Mouse (Mus musculus): Measurements from ENCODE around the gene Klhl25. TPM values are rescaled to one million over a fixed set of nuclear protein-coding genes. Genes with fewer than 3 reads are reported as not detected.
"Not testable (repeated sequence)": the region's sequence is repeated elsewhere in the genome, so short reads cannot be mapped to it uniquely, and the experiment has no call there.

Klhl25 gene
- total and polyA plus RNA-seq, 2 experiments = 12.0 to 20.0 TPM

DNA sequence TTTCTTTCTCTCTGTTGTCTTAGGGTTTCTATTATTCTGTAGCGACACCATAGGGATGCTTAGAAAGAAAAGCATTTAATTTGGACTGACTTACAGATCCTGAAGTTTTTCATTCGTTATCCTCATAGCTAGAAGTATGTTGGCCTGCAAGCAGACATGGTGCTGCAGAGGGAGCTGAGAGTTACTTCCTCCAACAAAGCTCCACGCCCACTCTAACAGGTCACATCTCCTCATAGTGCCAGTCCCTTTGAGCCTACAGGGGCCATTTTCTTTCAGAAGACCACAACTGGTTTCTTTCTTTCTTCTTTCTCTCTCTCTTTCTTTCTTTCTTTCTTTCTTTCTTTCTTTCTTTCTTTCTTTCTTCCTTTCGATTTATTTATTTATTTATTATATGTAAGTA is 8.0 kb upstream of the Klhl25 start:
- H3K27me3 ChIP-seq (ENCODE audit: control insufficient read depth, insufficient read depth, low read length) = no peaks in the 10 kb centered on the region
- H3K36me3 ChIP-seq (ENCODE audit: control insufficient read depth, insufficient read depth, low read length) = no peaks in the 10 kb centered on the region
- no peak overlapping the region for H3K4me3 ChIP-seq (ENCODE audit: insufficient read depth, low read depth, low read length)
- no peak overlapping the region for H3K27ac ChIP-seq (replicated peaks; ENCODE audit: insufficient read depth, low read depth, low read length)
- no peak for DNase-seq (ENCODE audit: extremely low read depth, low read depth, low spot score)
- TF ChIP-seq CTCF (IDR thresholded peaks at IDR 0.05; ENCODE audit: low read depth, low read length) (no peak), POLR2A (IDR thresholded peaks at IDR 0.05; ENCODE audit: extremely low read depth, insufficient read depth, low read length) (no peak)
- no peaks in the 10 kb centered on the region for H3K4me1 ChIP-seq (ENCODE audit: control insufficient read depth, insufficient read depth, low read length)
- H3K9ac ChIP-seq (ENCODE audit: low read depth, low read length) = no peak overlapping the region
- no peaks in the 10 kb centered on the region for H3K79me2 ChIP-seq (ENCODE audit: control insufficient read depth, insufficient read depth, low read length)
- 84% methylated on average over 4 of the region's 4 CpGs for WGBS

DNA sequence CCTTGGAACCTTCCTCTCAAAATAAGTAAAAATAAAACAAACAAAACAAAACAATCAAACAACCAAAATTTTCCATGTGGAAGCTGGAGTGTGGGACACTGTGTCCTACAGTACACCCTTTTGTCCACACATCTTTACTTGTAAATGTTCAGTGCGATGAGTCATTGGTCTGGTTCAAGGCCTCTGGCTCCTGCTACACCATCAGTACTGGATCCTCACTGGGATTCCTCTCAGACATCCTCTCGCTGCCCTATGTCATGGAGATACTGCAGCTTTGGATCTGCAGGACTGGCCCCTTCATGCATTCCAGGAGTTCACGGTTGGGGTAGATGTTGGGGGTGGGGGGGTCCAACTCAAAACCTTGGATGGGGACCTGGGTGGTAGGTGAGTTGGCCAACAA is 5.8 kb upstream of the Klhl25 start:
- TF ChIP-seq CTCF (IDR thresholded peaks at IDR 0.05; ENCODE audit: low read depth, low read length) (no peak), POLR2A (IDR thresholded peaks at IDR 0.05; ENCODE audit: extremely low read depth, insufficient read depth, low read length) (no peak)
- DNase-seq (ENCODE audit: extremely low read depth, low read depth, low spot score) = no peak
- H3K36me3 ChIP-seq (ENCODE audit: control insufficient read depth, insufficient read depth, low read length) = no peaks in the 10 kb centered on the region
- no peaks in the 10 kb centered on the region for H3K79me2 ChIP-seq (ENCODE audit: control insufficient read depth, insufficient read depth, low read length)
- no peaks in the 10 kb centered on the region for H3K4me1 ChIP-seq (ENCODE audit: control insufficient read depth, insufficient read depth, low read length)
- 82% methylated on average over 3 of the region's 3 CpGs for WGBS
- H3K9ac ChIP-seq (ENCODE audit: low read depth, low read length) = no peak overlapping the region
- no peak overlapping the region for H3K27ac ChIP-seq (replicated peaks; ENCODE audit: insufficient read depth, low read depth, low read length)
- H3K27me3 ChIP-seq (ENCODE audit: control insufficient read depth, insufficient read depth, low read length) = no peaks in the 10 kb centered on the region
- no peak overlapping the region for H3K4me3 ChIP-seq (ENCODE audit: insufficient read depth, low read depth, low read length)

DNA sequence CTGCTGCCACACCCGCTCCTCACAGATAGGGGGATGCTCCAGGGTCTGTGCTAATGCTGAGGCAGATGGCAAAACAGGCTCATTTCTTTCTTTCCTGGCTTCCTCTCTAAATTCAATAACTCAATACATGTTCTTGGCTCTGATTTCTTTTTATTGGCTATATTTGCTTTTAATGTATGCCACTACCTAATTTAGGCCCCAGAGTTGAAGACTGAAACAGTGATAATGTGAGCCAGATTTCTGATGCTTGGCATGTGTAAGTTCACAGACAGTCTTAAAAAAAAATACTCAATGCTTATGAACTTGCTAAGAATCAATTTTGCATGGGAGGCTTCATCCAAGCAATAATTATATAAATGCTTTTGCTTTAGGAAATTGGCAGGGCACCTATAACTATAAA is 2.2 kb upstream of the Klhl25 start:
- no peak for DNase-seq (ENCODE audit: extremely low read depth, low read depth, low spot score)
- H3K27me3 ChIP-seq (ENCODE audit: control insufficient read depth, insufficient read depth, low read length) = no peaks in the 10 kb centered on the region
- no peak overlapping the region for H3K9ac ChIP-seq (ENCODE audit: low read depth, low read length)
- H3K27ac ChIP-seq (replicated peaks; ENCODE audit: insufficient read depth, low read depth, low read length) = no peak overlapping the region
- H3K36me3 ChIP-seq (ENCODE audit: control insufficient read depth, insufficient read depth, low read length) = no peaks in the 10 kb centered on the region
- 100% methylated on average over 1 of the region's 1 CpGs for WGBS
- TF ChIP-seq CTCF (IDR thresholded peaks at IDR 0.05; ENCODE audit: low read depth, low read length) (no peak), POLR2A (IDR thresholded peaks at IDR 0.05; ENCODE audit: extremely low read depth, insufficient read depth, low read length) (no peak)
- peaks cover 7% of the 10 kb centered on the region for H3K4me1 ChIP-seq (ENCODE audit: control insufficient read depth, insufficient read depth, low read length)
- H3K4me3 ChIP-seq (ENCODE audit: insufficient read depth, low read depth, low read length) = no peak overlapping the region
- H3K79me2 ChIP-seq (ENCODE audit: control insufficient read depth, insufficient read depth, low read length) = no peaks in the 10 kb centered on the region

- Histone ChIP-seq H3K4me1 (ENCODE audit: control insufficient read depth, insufficient read depth, low read length) (peaks cover 11% of the 10 kb centered on the region), H3K36me3 (ENCODE audit: control insufficient read depth, insufficient read depth, low read length) (no peaks in the 10 kb centered on the region), H3K27ac (replicated peaks; ENCODE audit: insufficient read depth, low read depth, low read length) (no peak overlapping the region), H3K4me3 (ENCODE audit: insufficient read depth, low read depth, low read length) (no peak overlapping the region), H3K27me3 (ENCODE audit: control insufficient read depth, insufficient read depth, low read length) (no peaks in the 10 kb centered on the region), H3K9ac (ENCODE audit: low read depth, low read length) (no peak overlapping the region), H3K79me2 (ENCODE audit: control insufficient read depth, insufficient read depth, low read length) (no peaks in the 10 kb centered on the region)
- peak; percentile 69 for DNase-seq (ENCODE audit: extremely low read depth, low read depth, low spot score)
- TF ChIP-seq POLR2A (IDR thresholded peaks at IDR 0.05; ENCODE audit: extremely low read depth, insufficient read depth, low read length) (no peak), CTCF (IDR thresholded peaks at IDR 0.05; ENCODE audit: low read depth, low read length) (peak; percentile 35; the same call in 1 of the 2 replicates)
- WGBS = 50% methylated on average over 7 of the region's 7 CpGs
Measured at GRCm38 (mm10) chr7:75846942-75847341, 1.2 kb upstream of the Klhl25 start.

DNA sequence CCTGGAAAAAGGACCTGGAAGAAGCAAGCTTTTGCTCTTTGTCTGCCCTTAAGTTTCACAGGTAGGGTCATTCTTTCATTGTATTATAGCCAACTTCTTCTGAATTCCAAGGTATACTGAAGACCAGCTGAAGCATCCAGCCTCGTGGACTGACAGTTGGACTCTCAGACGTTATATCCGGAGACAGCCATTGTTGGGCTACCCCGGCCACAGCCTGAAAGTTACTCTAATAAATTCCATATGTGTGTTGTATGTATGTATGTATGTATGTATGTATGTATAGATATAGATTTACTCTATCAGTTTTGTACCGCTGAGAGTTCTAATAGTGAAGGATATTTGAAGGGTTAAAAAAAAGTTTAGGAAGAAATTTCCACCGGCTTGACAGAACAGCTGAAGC is 621 bp upstream of the Klhl25 start:
- no peak overlapping the region for H3K4me3 ChIP-seq (ENCODE audit: insufficient read depth, low read depth, low read length)
- no peak for DNase-seq (ENCODE audit: extremely low read depth, low read depth, low spot score)
- H3K36me3 ChIP-seq (ENCODE audit: control insufficient read depth, insufficient read depth, low read length) = no peaks in the 10 kb centered on the region
- peaks cover 16% of the 10 kb centered on the region for H3K4me1 ChIP-seq (ENCODE audit: control insufficient read depth, insufficient read depth, low read length)
- H3K27ac ChIP-seq (replicated peaks; ENCODE audit: insufficient read depth, low read depth, low read length) = no peak overlapping the region
- TF ChIP-seq CTCF (IDR thresholded peaks at IDR 0.05; ENCODE audit: low read depth, low read length) = no peak
- WGBS = 15% methylated on average over 6 of the region's 6 CpGs
- H3K9ac ChIP-seq (ENCODE audit: low read depth, low read length) = no peak overlapping the region
- no peaks in the 10 kb centered on the region for H3K79me2 ChIP-seq (ENCODE audit: control insufficient read depth, insufficient read depth, low read length)
- no peaks in the 10 kb centered on the region for H3K27me3 ChIP-seq (ENCODE audit: control insufficient read depth, insufficient read depth, low read length)

DNA sequence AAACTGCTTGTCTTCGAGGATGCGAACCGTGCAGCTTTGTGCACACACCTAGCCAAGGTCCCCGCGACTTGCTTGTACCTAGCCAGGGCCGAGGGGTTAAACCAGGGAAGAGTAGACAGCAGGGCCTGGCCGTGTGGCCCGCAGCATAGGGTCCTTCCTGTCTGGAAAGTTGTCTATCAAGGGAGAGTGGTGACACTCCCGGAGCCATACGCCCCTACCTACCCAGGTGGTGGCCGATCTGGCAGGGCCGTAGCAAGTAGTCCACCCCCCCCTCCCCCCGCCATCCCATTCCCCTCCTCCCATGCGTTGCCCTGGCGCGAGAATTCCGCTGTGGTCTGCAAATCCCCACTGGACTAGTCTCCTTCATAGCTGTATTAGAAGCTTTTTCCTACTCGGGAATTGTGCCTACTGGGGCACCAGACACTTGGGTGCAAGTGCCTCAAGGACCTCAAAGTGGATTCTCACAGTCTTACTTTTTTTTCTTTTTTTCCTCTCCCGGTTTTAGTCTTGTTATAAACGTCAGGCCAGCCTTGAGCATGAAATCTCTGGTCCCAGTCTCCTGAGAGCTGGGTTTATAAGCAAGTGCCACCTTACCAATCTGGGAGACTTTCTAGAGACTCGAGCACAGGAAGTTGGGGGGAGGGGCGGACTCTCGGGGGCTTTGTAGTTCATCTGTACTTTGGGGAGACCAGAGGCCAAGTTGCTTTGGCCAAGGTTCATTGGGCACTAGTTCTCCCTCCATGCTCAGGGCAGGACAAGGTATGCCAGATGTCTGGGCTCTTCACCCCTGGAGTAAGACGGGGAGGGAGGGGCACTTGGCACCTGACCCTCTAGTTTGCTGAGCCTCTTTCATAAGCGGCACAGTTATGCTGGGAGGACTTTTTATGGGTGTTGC is 913 bp downstream of the Klhl25 start:
- under 1% methylated on average over 25 of the region's 25 CpGs for WGBS
- Histone ChIP-seq H3K4me1 (ENCODE audit: control insufficient read depth, insufficient read depth, low read length) (peaks cover 28% of the 10 kb centered on the region), H3K4me3 (ENCODE audit: insufficient read depth, low read depth, low read length) (peak overlapping the region; percentile 80), H3K36me3 (ENCODE audit: control insufficient read depth, insufficient read depth, low read length) (no peaks in the 10 kb centered on the region), H3K27ac (replicated peaks; ENCODE audit: insufficient read depth, low read depth, low read length) (peak overlapping the region; percentile 76), H3K79me2 (ENCODE audit: control insufficient read depth, insufficient read depth, low read length) (no peaks in the 10 kb centered on the region), H3K9ac (ENCODE audit: low read depth, low read length) (peak overlapping the region; percentile 88), H3K27me3 (ENCODE audit: control insufficient read depth, insufficient read depth, low read length) (no peaks in the 10 kb centered on the region)
- TF ChIP-seq POLR2A (IDR thresholded peaks at IDR 0.05; ENCODE audit: extremely low read depth, insufficient read depth, low read length) = no peak
- no peak for TF ChIP-seq CTCF (IDR thresholded peaks at IDR 0.05; ENCODE audit: low read depth, low read length)
- peak; percentile 89 for DNase-seq (ENCODE audit: extremely low read depth, low read depth, low spot score)

- 72% methylated on average over 1 of the region's 3 CpGs for WGBS
- not testable (repeated sequence) for H3K36me3 ChIP-seq (ENCODE audit: control insufficient read depth, insufficient read depth, low read length); H3K9ac ChIP-seq (ENCODE audit: low read depth, low read length); H3K27me3 ChIP-seq (ENCODE audit: control insufficient read depth, insufficient read depth, low read length); DNase-seq (ENCODE audit: extremely low read depth, low read depth, low spot score); H3K4me3 ChIP-seq (ENCODE audit: insufficient read depth, low read depth, low read length); H3K27ac ChIP-seq (replicated peaks; ENCODE audit: insufficient read depth, low read depth, low read length)
- Histone ChIP-seq H3K4me1 (ENCODE audit: control insufficient read depth, insufficient read depth, low read length) (peaks cover 41% of the 10 kb centered on the region), H3K79me2 (ENCODE audit: control insufficient read depth, insufficient read depth, low read length) (peaks cover 10% of the 10 kb centered on the region; the same call in 1 of the 2 replicates)
Measured at GRCm38 (mm10) chr7:75850396-75850795, 2.3 kb downstream of the Klhl25 start.
